Mouse (Mus musculus): ENCODE results near the gene Enox1.

The Enox1 gene

DNA sequence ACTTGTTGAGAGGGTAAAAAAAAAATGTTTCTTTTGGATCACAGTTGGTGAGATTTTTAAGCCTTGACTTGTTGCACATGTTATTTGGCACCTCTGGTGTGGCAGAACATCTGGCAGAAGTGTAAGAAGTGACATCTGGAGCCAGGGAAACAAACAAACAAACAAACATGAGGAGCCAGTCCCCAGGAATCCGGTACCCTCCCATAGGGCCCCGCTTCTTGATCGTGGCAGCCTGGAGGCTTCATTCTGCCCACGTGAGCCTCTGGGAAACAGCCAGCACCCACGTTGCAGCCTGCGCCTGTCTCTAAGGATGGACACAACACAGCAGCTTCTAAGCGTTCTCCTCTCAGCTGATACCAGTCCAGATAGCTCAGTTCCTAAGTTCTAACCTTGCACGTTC, 211.8 kb downstream of the Enox1 start:
- no peak for DNase-seq (ENCODE audit: extremely low read depth, low read depth, low spot score)

GRCm38 (mm10) chr14:77369070-77369469, 212.5 kb downstream of the Enox1 start:
- DNase-seq (ENCODE audit: extremely low read depth, low read depth, low spot score) = no peak

DNA sequence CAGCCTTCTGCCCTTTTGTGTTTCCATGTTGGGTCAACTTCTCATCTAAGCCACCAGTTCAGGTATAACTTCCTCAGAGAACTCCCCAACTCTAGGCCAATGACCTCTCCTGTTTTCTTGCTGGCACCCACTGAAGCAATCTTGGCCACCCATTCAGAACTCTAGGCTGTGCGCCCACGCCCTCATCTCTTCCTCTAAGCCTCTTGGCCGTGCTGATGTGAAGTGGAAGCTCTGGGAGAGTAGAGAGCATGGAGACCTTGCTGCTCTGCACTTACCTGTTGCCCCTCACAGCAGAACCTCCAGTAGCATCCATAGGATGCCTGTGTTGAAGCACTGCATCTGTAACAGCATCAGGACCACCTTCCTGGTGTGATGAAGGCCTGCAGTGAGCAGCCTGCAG, 214.0 kb downstream of the Enox1 start:
- no peak for DNase-seq (ENCODE audit: extremely low read depth, low read depth, low spot score)

- DNase-seq (ENCODE audit: extremely low read depth, low read depth, low spot score) = no peak
Observed at GRCm38 (mm10) chr14:77371977-77372376, 215.4 kb downstream of the Enox1 start.

- no peak for DNase-seq (ENCODE audit: extremely low read depth, low read depth, low spot score)
Observed at GRCm38 (mm10) chr14:77373119-77373518, 216.6 kb downstream of the Enox1 start.

GRCm38 (mm10) chr14:77375054-77375453, 218.5 kb downstream of the Enox1 start:
- DNase-seq (ENCODE audit: extremely low read depth, low read depth, low spot score) = no peak

- no peak for DNase-seq (ENCODE audit: extremely low read depth, low read depth, low spot score)
Observed at GRCm38 (mm10) chr14:77375618-77376017, 219.1 kb downstream of the Enox1 start.

- no peak for DNase-seq (ENCODE audit: extremely low read depth, low read depth, low spot score)
Observed at GRCm38 (mm10) chr14:77376731-77377130, 220.2 kb downstream of the Enox1 start.

- DNase-seq (ENCODE audit: extremely low read depth, low read depth, low spot score) = no peak
Observed at GRCm38 (mm10) chr14:77377439-77377838, 220.9 kb downstream of the Enox1 start.

- DNase-seq (ENCODE audit: extremely low read depth, low read depth, low spot score) = no peak
Observed at GRCm38 (mm10) chr14:77377873-77378272, 221.3 kb downstream of the Enox1 start.

DNA sequence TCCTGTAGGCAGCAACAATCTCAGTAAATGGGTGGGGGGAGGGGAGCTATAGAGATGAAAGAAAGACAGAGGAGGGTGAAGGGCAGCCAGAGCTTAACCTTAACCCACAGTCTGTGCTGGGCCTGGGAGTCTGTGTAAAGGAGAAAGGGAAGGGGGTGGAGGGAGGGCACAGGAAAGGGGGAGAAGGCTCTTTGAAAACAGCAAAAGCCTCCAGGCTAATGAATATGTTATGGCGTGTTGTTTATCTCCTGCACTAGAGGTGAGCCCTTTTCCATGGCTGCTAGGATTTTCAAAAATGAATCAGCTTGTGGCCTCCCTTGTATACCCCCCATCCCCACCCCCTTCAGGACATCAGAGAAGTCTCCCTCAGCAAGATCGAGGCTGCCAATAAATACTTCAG, 225.0 kb downstream of the Enox1 start:
- DNase-seq (ENCODE audit: extremely low read depth, low read depth, low spot score) = no peak

GRCm38 (mm10) chr14:77385621-77386020, 229.1 kb downstream of the Enox1 start:
- DNase-seq (ENCODE audit: extremely low read depth, low read depth, low spot score) = no peak

DNA sequence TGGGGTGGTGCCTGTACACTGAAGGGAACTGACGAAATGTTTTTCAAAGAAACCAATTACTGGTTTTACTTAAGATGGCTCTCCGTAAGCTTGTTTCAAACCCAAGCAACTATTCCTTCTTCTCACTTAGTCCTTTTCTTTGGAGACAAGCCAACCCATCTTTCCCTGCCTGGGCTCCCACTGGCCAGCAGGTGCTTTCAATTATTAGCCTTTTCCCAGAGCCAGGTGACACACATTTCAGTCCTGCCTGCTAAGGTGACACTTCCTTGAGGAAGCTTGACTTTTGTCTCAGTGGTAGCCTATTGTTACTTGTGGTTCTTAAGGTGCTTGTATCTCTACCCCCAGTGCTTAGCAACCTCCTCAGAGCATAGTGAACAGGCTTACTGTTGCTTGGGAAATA, 231.3 kb downstream of the Enox1 start:
- DNase-seq (ENCODE audit: extremely low read depth, low read depth, low spot score) = no peak

GRCm38 (mm10) chr14:77389276-77389675, 232.7 kb downstream of the Enox1 start:
- DNase-seq (ENCODE audit: extremely low read depth, low read depth, low spot score) = no peak

GRCm38 (mm10) chr14:77392476-77392875, 235.9 kb downstream of the Enox1 start:
- DNase-seq (ENCODE audit: extremely low read depth, low read depth, low spot score) = no peak

DNA sequence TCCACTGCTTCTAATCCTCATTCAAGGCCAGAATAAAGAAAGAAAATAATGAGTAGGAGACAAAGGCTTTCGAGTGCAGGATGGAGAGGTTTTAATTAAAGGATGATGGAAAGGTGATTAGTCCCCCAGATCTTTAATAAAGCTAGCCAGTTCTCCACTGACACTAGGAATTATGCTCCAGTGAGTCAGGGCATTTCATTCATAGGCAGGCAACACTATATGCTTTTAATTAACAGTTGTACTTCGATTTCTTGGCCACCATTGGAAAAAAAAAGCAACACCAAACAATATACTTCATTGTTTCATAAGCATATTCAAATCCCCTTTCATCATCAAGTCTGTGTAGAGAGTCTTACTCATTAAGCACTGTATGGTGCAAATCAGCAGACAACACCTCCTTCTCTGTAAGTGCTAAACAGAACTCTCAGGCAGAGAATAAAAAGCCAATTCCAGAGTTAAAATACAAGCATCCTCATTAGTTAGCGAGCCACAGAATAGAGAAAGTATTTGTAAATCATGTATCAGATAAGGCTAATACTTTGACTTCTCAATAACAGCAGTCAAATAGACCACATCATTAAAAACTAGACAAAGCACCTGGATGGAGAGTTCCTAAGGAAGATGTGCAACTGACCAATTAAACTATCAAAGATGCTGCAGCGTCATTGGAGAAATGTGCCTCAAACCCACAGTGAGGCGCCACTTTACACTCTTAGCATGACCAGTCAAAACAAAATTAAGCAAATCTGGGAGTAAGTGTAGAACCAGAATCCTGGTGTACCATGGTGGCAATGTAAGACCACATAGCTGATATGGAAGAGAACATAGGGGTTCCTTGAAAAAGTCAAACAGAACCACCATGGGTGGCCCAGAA, 249.9 kb downstream of the Enox1 start:
- DNase-seq (ENCODE audit: extremely low read depth, low read depth, low spot score) = peak; percentile 3

DNA sequence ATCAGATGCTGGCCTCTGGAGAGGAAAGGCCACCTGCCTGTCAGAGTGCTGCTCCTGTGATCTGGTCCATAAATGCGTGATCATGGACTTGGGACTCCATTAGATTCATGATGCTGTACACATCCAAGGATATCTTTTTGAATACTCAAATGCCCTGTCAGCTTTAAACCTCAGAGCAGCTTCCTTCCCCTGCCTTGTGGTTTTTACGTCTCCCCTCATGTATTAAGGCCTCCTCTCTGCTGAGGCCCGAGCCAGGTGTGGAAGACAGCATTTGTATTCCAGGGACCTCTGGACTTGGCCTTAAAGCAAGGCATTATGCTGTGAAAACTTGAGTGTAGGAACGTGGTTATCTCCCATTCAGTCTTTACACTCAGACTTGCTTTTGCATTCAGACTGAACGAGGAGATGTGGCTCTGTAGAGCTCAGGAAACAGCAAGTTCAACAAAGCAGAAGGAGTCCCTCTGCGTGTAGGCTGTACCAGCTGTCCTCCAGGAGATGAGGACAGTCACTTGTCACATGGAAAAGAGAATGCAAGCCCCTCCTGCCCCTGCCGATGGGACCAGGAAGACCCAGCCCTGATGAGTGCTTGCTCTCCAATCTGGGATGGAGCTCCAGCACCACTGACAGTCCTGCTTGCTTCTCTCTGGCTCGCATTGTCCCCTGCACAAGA, 252.8 kb downstream of the Enox1 start:
- no peak for DNase-seq (ENCODE audit: extremely low read depth, low read depth, low spot score)

DNA sequence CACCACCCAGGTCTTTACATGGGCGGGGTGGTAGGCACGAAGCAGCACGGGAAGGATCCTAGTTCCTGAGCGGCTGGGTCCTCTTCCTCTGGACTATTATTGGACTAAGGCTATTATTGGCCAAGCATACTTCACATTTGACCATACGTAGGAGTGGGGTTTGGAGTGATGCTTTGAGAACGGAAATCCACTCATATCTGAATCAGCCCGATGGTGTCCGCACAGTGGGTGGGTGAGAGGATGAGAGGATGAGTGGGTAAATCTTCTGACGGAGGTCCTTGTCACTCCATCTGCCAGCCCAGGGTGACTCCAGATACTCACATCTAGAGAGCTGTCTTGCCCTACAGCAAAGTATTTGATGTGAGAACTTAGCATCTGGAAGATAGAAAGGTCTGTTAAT, 253.8 kb downstream of the Enox1 start:
- no peak for DNase-seq (ENCODE audit: extremely low read depth, low read depth, low spot score)

- no peak for DNase-seq (ENCODE audit: extremely low read depth, low read depth, low spot score)
Observed at GRCm38 (mm10) chr14:77413106-77413505, 256.5 kb downstream of the Enox1 start.

- no peak for DNase-seq (ENCODE audit: extremely low read depth, low read depth, low spot score)
Observed at GRCm38 (mm10) chr14:77416358-77416757, 259.8 kb downstream of the Enox1 start.

DNA sequence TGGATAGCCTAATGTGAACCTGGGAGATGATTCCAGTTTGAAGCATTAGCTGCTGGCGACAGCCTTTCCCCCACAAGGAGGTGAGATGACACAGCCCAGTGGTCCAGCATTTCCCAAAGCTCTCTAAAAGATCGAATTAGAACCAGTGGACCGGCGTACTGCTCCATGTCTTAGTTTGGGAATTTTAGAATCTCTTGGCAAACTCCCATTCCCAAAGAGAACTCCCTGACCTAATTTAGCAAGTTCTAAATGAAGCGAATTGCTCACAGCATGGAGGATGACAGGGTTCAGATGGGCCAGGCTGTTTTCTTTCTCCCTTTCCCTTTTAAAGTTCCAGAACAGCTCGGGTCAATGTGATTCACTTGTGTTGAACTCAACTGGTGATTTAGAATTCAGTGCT, 264.5 kb downstream of the Enox1 start:
- DNase-seq (ENCODE audit: extremely low read depth, low read depth, low spot score) = no peak

- peak; percentile 5 for DNase-seq (ENCODE audit: extremely low read depth, low read depth, low spot score)
Observed at GRCm38 (mm10) chr14:77423194-77423593, 266.6 kb downstream of the Enox1 start.

All from fat pad, adult 2 months (tissue).